In genomic region chr3:20538492-20539004, GRCm38 (mm10) we compare ENCODE assay signal across 17 mouse cellular contexts.
"Had no signal": no experiment of that assay in that cellular context is flagged by ENCODE, and none has a peak within 500 bp of the region (broad histone marks: within the 10 kb centered on the region; RNA-seq: fewer than 3 reads in every experiment).

No protein-coding gene starts in this region.

- H3K4me3 ChIP-seq: left cerebral cortex, adult 2 months; liver, embryonic 15.5 days had no signal

- H3K4me2 ChIP-seq: liver, embryonic 11.5 days; liver, embryonic 15.5 days; midbrain, embryonic 11.5 days had no signal

- ATAC-seq: inflammation-experienced regulatory T-cells, adult 6 months; intestine, embryonic 16.5 days had no signal

- H3K9me3 ChIP-seq: liver, embryonic 15.5 days had no signal

- H3K27ac ChIP-seq: left cerebral cortex, adult 2 months; liver, embryonic 15.5 days had no signal

- H3K4me1 ChIP-seq: liver, embryonic 15.5 days had no signal

- H3K9ac ChIP-seq: liver, embryonic 15.5 days had no signal

- DNase-seq: kidney, adult 18-20 months; kidney, adult 9 months; kidney, postnatal 36 days; layer of hippocampus, postnatal 36 days; lung, postnatal 10 days; lung, postnatal 36 days; midbrain, embryonic 14.5 days; right cerebral cortex, postnatal 14 days; right cerebral cortex, postnatal 4 days; thymus, adult 18-20 months; thymus, postnatal 36 days had no signal

- H3K27me3 ChIP-seq: liver, embryonic 15.5 days had no signal

- H3K36me3 ChIP-seq: liver, embryonic 15.5 days had no signal
